Mouse (Mus musculus): ENCODE results near the gene Sox5.

Sox5 gene

DNA sequence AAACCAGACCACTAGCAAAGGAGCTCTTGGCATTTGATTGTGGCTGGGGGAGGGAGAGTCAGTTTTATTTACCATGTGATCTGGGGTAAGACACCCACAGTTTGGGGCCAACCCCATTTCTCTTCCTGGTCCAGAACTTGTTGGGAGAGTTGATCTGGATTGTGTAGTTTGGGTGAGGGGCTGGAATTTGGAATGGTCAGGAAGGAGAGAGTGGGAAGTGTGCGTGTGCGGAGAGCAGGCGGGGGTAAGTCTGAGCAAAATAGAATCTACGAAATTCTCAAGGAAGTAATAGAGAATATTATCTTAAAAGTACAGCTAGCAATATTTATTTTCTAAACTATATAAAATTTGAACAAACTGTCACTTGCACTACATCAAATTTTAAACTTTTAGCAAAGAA lies 445.0 kb downstream of the Sox5 start:
- CTCF ChIA-PET: interaction anchor here in 1 of 4 experiments (1.3 kb wide), 1 partner anchor 65 kb away, joined by 3 read pairs; no protein-coding TSS in a partner anchor
- POLR2A ChIA-PET: no interaction called here

DNA sequence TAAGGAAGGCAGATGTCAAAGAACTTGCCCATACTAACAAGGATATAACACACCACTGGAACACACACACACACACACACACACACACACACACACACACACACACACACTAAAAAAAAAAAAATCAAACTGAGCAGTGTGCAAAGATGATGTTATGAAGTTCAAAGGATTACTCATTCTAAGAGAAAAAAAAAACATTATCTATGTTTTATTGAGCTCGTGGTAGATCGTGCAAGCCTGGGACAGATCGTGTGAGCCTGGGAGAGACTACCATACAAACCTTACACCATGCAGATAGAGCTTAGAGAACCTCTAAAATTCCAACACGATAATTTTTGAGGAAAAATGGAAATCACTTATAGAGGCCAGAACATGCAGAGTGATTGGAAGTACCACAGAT lies 448.6 kb downstream of the Sox5 start:
- ChIA-PET POLR2A (interaction anchor here in 1 of 4 experiments (0.6 kb wide), 1 partner anchor 148 kb away, joined by 4 read pairs; no protein-coding TSS in a partner anchor), CTCF (no interaction called here)

DNA sequence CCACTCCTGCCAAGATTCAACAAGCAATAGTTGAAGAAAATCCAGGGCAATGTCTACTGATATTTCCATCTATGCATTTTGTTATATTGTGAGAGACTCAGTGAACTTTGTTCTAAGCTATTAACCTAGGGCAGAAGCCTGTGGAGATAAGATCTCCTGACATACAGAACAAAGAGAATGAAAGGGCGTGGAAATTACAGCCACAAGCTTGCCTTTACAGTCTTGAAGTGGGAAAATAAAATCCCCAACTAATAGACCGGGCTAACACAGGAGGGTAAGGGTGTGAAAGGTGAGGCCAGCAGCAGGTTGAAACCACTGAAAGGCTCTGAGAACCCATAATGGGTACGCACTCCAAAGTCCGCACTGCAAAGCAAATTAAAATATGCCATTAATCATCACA lies 449.8 kb downstream of the Sox5 start:
- ChIA-PET POLR2A (no interaction called here), CTCF (no interaction called here)

DNA sequence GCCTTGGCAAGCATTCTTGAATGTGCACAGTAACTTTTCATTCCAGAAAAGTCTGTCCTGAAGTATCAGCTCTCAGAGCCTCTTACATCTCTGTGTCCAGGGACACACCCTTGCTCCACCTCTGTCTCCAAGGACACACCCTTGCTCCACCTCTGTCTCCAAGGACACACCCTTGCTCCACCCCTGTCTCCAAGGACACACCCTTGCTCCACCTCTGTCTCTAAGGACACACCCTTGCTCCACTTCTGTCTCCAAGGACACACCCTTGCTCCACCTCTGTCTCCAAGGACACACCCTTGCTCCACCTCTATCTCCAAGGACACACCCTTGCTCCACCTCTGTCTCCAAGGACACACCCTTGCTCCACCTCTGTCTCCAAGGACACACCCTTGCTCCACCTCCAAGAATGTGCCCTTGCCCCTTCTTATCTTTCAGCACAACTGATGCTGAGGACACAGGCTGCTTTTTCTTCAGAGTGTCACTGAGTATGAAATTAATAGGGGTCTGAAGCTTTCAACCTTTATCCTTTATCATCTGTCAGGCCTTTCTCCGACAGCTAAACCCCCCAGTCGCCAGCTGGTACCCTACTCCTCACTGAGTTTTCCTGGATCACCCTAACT lies 452.4 kb downstream of the Sox5 start:
- ChIA-PET POLR2A (no interaction called here), CTCF (interaction anchor here in 1 of 4 experiments (1.2 kb wide), 1 partner anchor 9 kb away, joined by 4 read pairs; no protein-coding TSS in a partner anchor)

DNA sequence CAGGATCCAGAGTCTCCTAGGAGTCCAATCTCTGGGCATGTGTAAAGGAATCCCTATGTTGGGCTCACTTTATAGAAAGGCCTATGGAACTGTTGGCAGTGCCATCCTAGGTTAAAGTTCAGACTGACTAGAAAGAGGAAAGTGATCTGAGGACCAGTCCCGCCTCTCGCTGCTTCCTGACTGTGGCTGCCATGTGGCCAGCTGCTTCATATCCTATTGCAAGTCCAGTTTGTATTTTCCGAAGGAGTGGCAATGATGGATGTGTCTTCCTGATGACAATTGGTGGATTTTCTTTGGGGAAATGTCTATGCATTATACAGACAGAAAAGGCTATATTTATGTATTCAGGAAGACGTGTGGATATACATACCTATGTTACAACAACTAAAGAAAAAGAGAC lies 453.0 kb downstream of the Sox5 start:
- CTCF ChIA-PET: no interaction called here
- POLR2A ChIA-PET: no interaction called here

DNA sequence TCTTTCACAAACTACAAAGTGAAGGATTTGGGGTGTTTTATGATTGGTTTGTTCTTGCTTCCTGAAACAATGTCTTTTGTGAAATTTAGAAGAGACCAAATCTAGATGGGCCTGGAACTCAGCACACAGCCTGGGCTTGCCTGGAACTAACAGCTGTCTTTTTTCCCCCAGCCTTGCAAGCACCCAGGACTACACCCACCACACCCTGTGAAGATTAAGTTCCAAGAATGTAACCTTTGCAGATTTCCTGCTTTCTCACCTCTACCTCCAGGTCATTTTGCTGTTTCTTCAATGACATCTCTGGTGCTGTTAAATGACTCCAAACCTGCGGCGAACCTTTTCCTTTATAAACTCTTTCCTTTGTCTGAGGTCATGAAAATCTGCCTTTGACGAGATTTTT lies 455.0 kb downstream of the Sox5 start:
- CTCF ChIA-PET: interaction anchor here in 1 of 4 experiments (1.0 to 1.2 kb wide), 2 partner anchors 12 to 15 kb away, joined by 3 read pairs; no protein-coding TSS in a partner anchor
- POLR2A ChIA-PET: interaction anchor here in 1 of 4 experiments (1.2 kb wide), 1 partner anchor 9 kb away, joined by 3 read pairs; no protein-coding TSS in a partner anchor

DNA sequence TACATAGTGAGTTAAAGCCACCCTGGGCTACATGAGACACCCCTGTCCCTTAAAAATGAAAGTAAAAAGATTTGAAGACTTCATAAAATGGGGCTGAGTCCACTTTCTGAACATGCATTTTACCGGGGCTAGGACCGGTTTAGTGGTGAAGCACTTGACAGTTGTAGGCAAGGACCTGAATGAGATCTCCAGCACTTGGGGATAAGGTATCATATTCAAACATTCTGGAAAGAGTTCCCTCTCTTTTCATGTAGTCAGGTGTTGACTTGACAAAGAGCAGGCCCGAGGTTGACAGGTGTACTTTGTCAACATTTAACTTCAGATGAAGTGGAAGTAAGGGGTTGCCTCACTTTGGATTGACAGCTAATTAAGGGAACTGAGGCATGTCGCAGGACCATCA lies 458.4 kb downstream of the Sox5 start:
- ChIA-PET CTCF (no interaction called here), POLR2A (interaction anchor here in 1 of 4 experiments (0.6 kb wide), 1 partner anchor 1030 kb away, joined by 4 read pairs; no protein-coding TSS in a partner anchor)

DNA sequence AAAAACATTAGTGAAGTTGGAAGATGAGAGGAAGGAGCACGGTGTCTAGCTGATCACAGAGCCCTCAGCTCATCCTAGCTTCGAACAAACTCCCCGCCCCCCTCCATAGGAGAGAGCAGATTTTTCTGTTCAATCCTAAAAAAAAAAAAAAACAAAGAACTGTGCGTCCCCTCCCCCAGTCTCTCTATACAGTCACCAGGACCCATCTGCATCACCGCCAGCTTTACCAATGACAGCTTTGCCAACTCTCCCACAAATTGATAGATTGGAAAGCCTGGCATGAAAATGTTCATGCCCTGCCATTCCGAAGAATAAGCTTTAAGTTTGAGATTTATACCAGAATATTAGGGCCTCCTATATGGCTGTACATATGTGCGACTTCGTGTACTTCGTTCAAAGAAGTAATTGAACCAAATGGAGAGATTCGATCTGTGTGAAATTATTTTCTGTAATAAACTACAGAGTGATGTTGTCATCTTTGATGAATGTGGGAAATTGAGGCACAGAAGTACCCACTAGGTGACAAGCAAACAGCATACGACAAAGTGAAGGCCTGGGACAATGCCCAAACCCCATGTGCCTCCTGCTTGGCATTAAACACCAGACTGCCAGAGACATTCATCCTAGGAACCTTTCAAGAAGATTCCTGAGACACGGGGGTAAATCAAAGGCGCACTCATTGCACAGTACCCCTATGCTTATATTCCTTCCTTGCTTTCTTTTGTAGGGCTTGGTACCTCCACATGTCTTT lies 459.3 kb downstream of the Sox5 start:
- ChIA-PET POLR2A (interaction anchor here in 1 of 4 experiments (0.6 kb wide), 1 partner anchor 1031 kb away, joined by 4 read pairs; no protein-coding TSS in a partner anchor), CTCF (interaction anchor here in 2 of 4 experiments (0.6 to 0.7 kb wide), 2 partner anchors 16 to 17 kb away, joined by 3 read pairs; no protein-coding TSS in a partner anchor)

DNA sequence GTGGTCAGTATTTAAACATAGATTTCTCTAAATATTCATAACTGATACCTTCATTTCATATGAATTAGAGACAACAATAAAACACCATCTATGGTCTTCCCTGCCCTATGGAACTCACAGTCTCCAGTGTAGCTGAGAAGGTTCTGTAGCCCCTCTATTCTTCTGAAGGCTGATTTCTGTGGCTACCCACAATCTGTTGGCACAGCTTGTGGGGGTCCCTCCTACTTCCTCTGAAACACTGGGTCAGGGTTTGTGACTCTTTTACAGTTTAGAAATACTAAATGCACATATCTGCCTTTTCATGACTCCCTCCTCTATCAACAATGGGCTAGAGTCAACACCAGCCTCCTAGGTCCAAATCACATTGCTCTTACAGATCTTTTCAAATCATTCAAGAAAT lies 461.4 kb downstream of the Sox5 start:
- ChIA-PET POLR2A (no interaction called here), CTCF (no interaction called here)

DNA sequence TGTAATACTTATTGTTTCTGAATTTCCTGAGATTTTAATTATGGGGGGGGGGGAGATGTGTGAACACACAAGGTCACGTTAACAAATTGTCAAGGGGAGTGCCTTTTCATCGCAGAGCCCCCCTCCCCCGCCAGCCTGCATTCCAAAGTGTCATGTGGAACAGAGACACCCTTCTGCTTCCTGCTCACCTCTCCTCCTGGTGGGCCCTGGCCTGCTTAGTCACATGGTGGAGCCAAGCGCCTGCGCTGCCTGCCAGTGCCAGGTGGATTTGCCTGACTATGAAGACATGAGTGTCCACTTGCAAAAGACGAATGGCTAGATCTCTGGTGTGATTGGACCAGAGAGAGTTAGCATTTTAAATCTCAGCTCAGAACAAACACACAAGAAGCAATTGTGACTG lies 462.1 kb downstream of the Sox5 start:
- ChIA-PET CTCF (no interaction called here), POLR2A (no interaction called here)

DNA sequence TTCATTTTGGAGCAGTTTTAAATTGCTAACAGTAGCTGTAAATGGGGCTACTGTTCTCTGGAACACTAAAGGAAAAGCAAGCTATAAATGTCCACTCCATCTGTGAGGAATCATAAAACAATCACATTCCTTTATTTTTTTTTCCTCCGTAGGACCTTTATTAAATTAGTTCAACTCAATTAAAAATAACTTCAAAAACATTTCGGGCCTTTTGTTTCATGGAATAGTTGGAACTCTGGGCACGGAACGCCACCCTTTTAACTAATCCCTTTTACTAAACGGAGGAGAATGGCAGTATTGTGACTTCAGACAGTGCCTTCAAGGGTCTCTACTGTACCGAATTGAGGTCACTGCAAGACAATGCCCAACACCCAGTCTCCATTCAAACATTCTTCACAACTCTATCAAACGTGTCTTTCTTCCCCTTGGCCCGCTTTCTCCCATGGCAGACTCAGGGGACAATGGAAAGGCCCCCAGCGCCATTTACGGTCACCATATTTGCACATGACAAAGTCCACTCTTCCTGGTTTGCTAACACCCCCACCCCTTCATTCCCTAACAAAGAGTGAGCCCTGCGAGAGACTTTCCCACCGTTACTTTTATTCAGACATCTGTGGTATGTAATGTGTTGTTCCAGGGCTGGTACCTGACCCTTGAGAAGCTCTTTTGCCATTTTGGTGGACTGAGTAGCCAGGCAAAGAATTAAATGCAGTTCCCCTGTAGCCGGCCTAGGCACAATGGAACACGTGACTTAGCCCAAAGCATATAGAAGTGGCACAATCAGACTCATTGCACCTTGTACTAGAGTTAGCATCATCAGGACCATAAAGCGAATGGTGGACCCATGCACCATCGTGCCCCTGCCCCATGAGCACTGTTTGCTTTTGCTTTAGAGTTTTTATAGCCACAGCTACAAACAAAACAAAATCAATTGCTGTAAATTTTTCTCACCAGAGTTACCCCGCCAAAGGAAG lies 468.7 kb downstream of the Sox5 start:
- POLR2A ChIA-PET: interaction anchor here in 2 of 4 experiments (0.6 to 1.3 kb wide), 2 partner anchors 35 to 47 kb away, joined by 3 read pairs; no protein-coding TSS in a partner anchor

DNA sequence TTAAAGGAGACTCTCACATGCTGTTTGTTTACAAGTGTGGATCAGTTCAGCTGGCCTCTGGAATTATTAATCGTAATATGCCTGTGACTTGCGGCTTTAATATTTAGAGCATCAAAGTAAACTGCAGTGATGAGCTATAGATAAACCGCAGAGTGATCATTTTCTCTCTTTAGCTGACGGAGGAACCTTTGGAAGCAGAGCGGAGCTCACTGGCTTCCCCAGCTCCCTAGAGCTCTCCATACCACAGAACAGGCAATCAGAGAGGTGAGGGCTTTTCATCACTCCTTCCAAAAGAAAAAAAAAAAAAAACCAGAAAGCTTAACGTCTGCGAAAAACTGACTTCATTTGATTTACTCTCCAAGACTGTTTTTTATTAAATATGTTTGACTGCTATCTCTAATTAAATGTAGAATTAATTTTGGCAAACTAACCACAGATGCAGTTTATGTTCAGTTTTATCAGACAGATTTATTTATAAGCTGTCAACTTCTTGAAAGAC lies 469.4 kb downstream of the Sox5 start:
- ChIA-PET POLR2A (no interaction called here), CTCF (interaction anchor here in 3 of 4 experiments (0.6 to 0.7 kb wide), 3 partner anchors 135 to 521 kb away, joined by 3 to 6 read pairs (median 3); no protein-coding TSS in a partner anchor)

More for the DNA sequence above, 468.7 kb downstream of the Sox5 start:
- CTCF ChIA-PET: interaction anchor here in 2 of 4 experiments (0.6 to 0.7 kb wide), 2 partner anchors 136 to 522 kb away, joined by 3 read pairs; no protein-coding TSS in a partner anchor

DNA sequence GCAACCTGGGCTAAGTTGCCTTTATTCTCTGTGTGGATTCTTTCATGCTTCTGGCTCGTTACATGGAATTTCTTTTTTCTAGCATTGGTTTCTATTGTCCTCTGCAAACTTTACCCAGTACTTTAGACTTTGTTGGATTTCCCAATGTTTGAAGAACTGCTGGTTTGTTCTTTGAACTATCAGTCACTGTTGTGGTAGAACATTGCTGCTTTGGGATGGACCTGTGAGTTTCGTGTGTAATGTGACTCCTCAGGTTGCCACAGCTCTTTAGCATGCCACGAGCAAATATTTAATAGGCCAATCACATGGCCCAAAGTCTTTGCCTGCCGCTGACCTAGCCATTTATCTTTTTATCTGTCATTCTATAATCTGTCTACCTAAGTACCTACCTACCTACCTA lies 470.0 kb downstream of the Sox5 start:
- POLR2A ChIA-PET: no interaction called here
- CTCF ChIA-PET: interaction anchor here in 1 of 4 experiments (0.6 kb wide), 1 partner anchor 235 kb away, joined by 6 read pairs; no protein-coding TSS in a partner anchor

DNA sequence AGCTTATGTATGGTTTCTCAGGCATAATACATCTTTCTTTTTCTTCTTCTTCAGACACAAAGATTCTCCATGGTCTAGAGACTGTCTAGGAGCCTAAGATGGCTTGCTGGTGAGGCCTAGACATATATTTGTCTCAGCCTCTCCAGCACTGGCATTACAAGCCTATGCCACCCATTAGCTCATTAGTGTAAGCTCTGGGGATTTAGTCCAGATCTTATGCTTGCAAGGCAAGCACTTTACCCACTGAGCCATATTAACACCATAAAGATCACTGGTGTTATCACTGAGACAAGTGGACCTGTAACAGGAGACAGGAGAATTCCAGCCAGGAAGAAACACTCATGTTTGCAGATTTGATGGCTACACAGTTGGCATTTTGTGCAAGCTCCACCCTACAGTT lies 472.6 kb downstream of the Sox5 start:
- POLR2A ChIA-PET: interaction anchor here in 1 of 4 experiments (0.7 kb wide), 1 partner anchor 156 kb away, joined by 3 read pairs; no protein-coding TSS in a partner anchor
- CTCF ChIA-PET: interaction anchor here in 1 of 4 experiments (0.6 kb wide), 1 partner anchor 98 kb away, joined by 4 read pairs; no protein-coding TSS in a partner anchor

DNA sequence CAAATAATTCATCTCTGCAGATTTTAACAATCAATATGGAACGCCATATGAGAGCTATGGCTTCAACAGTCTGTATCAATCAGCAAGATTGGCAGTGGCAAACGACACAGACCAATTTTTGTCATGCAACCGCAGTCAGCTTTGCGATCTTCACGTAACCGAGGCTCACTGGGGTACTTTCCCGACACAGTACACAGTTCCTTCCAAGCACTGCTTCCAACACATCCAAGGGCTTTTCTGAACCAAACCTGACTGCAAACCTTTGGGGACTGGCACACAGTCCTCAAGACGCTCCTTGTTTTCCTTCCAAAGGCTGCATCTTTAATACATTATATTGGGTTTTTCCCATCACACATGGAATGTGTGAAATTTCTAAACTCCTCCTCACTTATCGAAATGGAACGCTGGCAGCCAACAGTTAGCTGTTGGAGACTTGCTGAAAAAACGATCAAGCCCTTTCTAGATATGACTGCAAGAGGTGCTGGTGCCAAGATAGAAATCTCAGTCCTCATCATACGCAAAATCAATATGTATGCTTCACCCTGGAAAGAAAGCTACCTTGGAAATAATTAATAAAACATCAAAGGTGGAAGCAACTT lies 474.1 kb downstream of the Sox5 start:
- ChIA-PET POLR2A (no interaction called here), CTCF (no interaction called here)

DNA sequence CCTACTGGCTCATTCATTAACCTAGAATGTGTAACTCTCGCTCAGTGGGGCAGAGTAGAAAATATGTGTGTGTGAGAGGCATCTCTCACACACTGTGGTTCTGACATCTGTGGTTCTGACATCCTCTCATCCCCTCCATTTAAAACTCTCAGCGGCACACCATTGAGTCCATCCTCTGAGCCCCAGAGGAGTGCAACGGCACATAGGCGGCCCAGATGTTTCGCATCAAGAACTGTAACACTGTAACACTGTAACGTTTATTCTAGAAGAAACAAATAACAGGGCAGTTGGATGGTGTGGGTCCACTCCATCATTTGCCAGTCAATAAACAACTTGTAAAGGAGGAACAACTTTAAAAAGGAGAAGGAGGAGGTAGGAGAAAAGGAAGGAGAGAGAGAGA lies 479.0 kb downstream of the Sox5 start:
- ChIA-PET POLR2A (no interaction called here), CTCF (no interaction called here)

DNA sequence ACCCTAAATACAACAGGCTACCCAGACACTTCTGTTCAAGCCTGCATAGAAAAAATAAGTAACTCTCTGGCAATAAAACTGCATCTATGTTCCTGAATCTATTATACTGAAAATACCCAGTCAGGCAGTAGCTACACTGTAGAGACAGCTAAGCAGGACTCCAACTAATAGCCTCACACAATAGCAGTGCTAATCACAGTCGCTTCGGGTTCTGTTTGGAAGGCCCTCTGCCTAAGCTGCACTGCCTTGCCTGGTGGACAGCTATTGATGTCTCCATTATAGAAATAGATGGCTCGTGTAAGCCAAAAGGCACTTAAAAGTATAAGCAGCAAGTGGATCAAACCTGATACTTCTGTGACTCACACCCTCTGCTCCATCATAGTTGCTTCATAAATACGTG lies 480.7 kb downstream of the Sox5 start:
- POLR2A ChIA-PET: no interaction called here
- CTCF ChIA-PET: interaction anchor here in 2 of 4 experiments (0.6 to 1.1 kb wide), 2 partner anchors 27 to 220 kb away, joined by 3 to 4 read pairs; no protein-coding TSS in a partner anchor

DNA sequence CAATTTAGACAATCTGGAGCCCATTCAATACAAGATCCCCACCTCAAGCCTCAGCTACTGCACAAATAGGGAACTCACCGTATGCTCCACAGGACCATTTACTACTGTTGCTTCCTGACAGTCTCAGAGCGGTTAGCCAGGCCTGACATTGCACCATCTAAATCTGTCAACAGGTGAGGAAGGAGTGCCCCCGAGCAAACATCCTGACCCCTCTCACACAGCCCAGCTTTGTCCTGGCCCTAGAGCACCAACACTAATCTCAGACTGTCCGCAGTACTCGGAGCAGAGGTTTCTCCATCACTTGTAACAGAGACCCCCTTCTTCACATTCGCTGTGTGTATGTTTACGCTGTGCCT lies 482.3 kb downstream of the Sox5 start:
- ChIA-PET CTCF (interaction anchor here in 1 of 4 experiments (0.6 kb wide), 1 partner anchor 58 kb away, joined by 3 read pairs; no protein-coding TSS in a partner anchor), POLR2A (interaction anchor here in 1 of 4 experiments (1.4 kb wide), 1 partner anchor 21 kb away, joined by 4 read pairs; no protein-coding TSS in a partner anchor)
